Mouse (Mus musculus) lung, embryonic 14.5 days (tissue): ENCODE measurements around the gene Arid1a. TPM values are rescaled to one million over a fixed set of nuclear protein-coding genes. Genes with fewer than 3 reads are reported as not detected.
A peak's percentile ranks its signal among the peaks of the same experiment; 100 is the strongest.
"Not testable (repeated sequence)": the region's sequence is repeated elsewhere in the genome, so short reads cannot be mapped to it uniquely, and the experiment has no call there.

Experiments
- ATAC-seq: fragments of 200-750 bp; cut with Nextera tagmentation; 2 replicates; pipeline ENCODE4 v1.8.0; 2017; ENCODE audit warnings: mild to moderate bottlenecking, moderate TSS enrichment, moderate library complexity; ENCODE audit not compliant: insufficient read depth
- DNase-seq: peaks from one replicate; pipeline ENCODE4 v3.0.0-alpha.2; 2015
- H3K27ac ChIP-seq: fragments of 300-500 bp; sonication (generic); 2 replicates; pipeline ENCODE4 v1.5.1; 2014; ENCODE audit warnings: low read depth, mild to moderate bottlenecking, moderate library complexity
- H3K27me3 ChIP-seq: fragments of 300-500 bp; sonication (generic); 2 replicates; pipeline ENCODE4 v1.6.1; 2014; ENCODE audit warnings: low read length, control low read depth; ENCODE audit not compliant: insufficient read depth
- H3K36me3 ChIP-seq: fragments of 300-500 bp; sonication (generic); 2 replicates; pipeline ENCODE4 v1.6.1; 2014; ENCODE audit warnings: control low read depth; ENCODE audit not compliant: insufficient read depth
- H3K4me1 ChIP-seq: fragments of 300-500 bp; sonication (generic); 2 replicates; pipeline ENCODE4 v1.6.1; 2014; ENCODE audit warnings: antibody characterized with exemption, control low read depth; ENCODE audit not compliant: insufficient read depth
- H3K4me2 ChIP-seq: fragments of 300-500 bp; sonication (generic); 2 replicates; pipeline ENCODE4 v1.6.1; 2014; ENCODE audit warnings: mild to moderate bottlenecking
- H3K4me3 ChIP-seq: fragments of 300-500 bp; sonication (generic); 2 replicates; pipeline ENCODE4 v1.5.1; 2014; ENCODE audit warnings: low read depth, low read length
- H3K9ac ChIP-seq: fragments of 300-500 bp; sonication (generic); 2 replicates; pipeline ENCODE4 v1.6.1; 2014
- H3K9me3 ChIP-seq: fragments of 300-500 bp; sonication (generic); 2 replicates; pipeline ENCODE4 v1.6.1; 2016; ENCODE audit warnings: low read depth, low read length, control low read depth
- CTCF ChIP-seq: IDR thresholded peaks from 2 replicates; pipeline ENCODE4 v1.5.1; 2016; ENCODE audit warnings: antibody characterized with exemption, low read depth
- WGBS: fragments of 180-500 bp; shearing (Covaris S2); extraction: QIAGEN DNeasy Blood & Tissue Kit; methylation state at CpG from one replicate; pipeline ENCODE4 v1.1.7; 2014; 5-methylcytosine and 5-hydroxymethylcytosine counted together
- polyA plus RNA-seq: library from polyadenylated mRNA; unstranded; fragments of >200 nt; fragmentation: Nextera tagmentation; extraction: Ambion mirVana; gene quantifications from 2 replicates; pipeline ENCODE4 v1.2.1, GENCODE M21; 2014

Gene Arid1a
- polyA plus RNA-seq, 1 experiment from 2014 or later, result 44.7 TPM

- H3K36me3 ChIP-seq, result no peaks in the 10 kb centered on the region
- ATAC-seq (no peak), DNase-seq (no peak)
- peak overlapping the region; percentile 8; the same call in 1 of the 2 replicates for H3K9ac ChIP-seq
- H3K4me1 ChIP-seq, result 0 out of 2 replicates have a peak, but pooled peaks cover 3% of the 10 kb centered on the region
- no peak overlapping the region for H3K4me2 ChIP-seq
- no peaks in the 10 kb centered on the region for H3K9me3 ChIP-seq
- H3K27me3 ChIP-seq, result no peaks in the 10 kb centered on the region
- TF ChIP-seq CTCF, result no peak
- no peak overlapping the region for H3K27ac ChIP-seq
- 45% methylated on average over 4 of the region's 4 CpGs for WGBS
- H3K4me3 ChIP-seq, result no peak overlapping the region
Measured at GRCm38 (mm10) chr4:133651986-133652385, 104.6 kb downstream of the Arid1a start.

- no peaks in the 10 kb centered on the region for H3K9me3 ChIP-seq
- 0 out of 2 replicates have a peak, but pooled peaks cover 3% of the 10 kb centered on the region for H3K4me1 ChIP-seq
- ATAC-seq, result no peak
- WGBS, result 27% methylated on average over 10 of the region's 10 CpGs
- no peaks in the 10 kb centered on the region for H3K36me3 ChIP-seq
- DNase-seq, result no peak
- peak overlapping the region; percentile 8; the same call in 1 of the 2 replicates for H3K9ac ChIP-seq
- no peaks in the 10 kb centered on the region for H3K27me3 ChIP-seq
- no peak overlapping the region for H3K4me3 ChIP-seq
- no peak for TF ChIP-seq CTCF
- no peak overlapping the region for H3K27ac ChIP-seq
- H3K4me2 ChIP-seq, result no peak overlapping the region
Measured at GRCm38 (mm10) chr4:133651445-133651844, 105.1 kb downstream of the Arid1a start.

- no peaks in the 10 kb centered on the region for H3K9me3 ChIP-seq
- peak; percentile 85 for TF ChIP-seq CTCF
- DNase-seq (peak; percentile 89), ATAC-seq (peak; percentile 69; the same call in 1 of the 2 replicates)
- H3K36me3 ChIP-seq, result no peaks in the 10 kb centered on the region
- peak within 1 kb of the TSS; percentile 14 for H3K4me3 ChIP-seq
- no peak within 1 kb of the TSS for H3K9ac ChIP-seq
- peak within 1 kb of the TSS; percentile 41 for H3K4me2 ChIP-seq
- WGBS, result 33% methylated on average over 7 of the region's 7 CpGs
- H3K27me3 ChIP-seq, result no peaks in the 10 kb centered on the region
- 0 out of 2 replicates have a peak, but pooled peaks cover 3% of the 10 kb centered on the region for H3K4me1 ChIP-seq
- no peak within 1 kb of the TSS for H3K27ac ChIP-seq
Measured at GRCm38 (mm10) chr4:133649989-133650699, 106.4 kb downstream of the Arid1a start, which contains the start of gene Zdhhc18. Zdhhc18 (minus strand) TSS chr4:133650154.

GRCm38 (mm10) chr4:133649464-133649863 lies 107.1 kb downstream of the Arid1a start:
- H3K4me3 ChIP-seq, H3K36me3 ChIP-seq, H3K9me3 ChIP-seq, H3K9ac ChIP-seq, ATAC-seq, H3K4me1 ChIP-seq, H3K27ac ChIP-seq, DNase-seq, H3K27me3 ChIP-seq: not testable (repeated sequence)
- 81% methylated on average over 5 of the region's 5 CpGs for WGBS
- peak overlapping the region; percentile 41 for H3K4me2 ChIP-seq

GRCm38 (mm10) chr4:133645680-133646079 lies 110.9 kb downstream of the Arid1a start:
- H3K9me3 ChIP-seq, result peaks cover 8% of the 10 kb centered on the region; the same call in 1 of the 2 replicates
- 35% methylated on average over 21 of the region's 21 CpGs for WGBS

GRCm38 (mm10) chr4:133645195-133645594 lies 111.4 kb downstream of the Arid1a start:
- H3K4me3 ChIP-seq, result no peak overlapping the region
- H3K27ac ChIP-seq, result no peak overlapping the region
- no peak for DNase-seq
- TF ChIP-seq CTCF, result peak; percentile 32
- no peak overlapping the region for H3K4me2 ChIP-seq
- no peaks in the 10 kb centered on the region for H3K36me3 ChIP-seq
- H3K9me3 ChIP-seq, result peaks cover 8% of the 10 kb centered on the region; the same call in 1 of the 2 replicates
- H3K27me3 ChIP-seq, result no peaks in the 10 kb centered on the region
- ATAC-seq, result no peak
- WGBS, result 88% methylated on average over 3 of the region's 3 CpGs
- no peaks in the 10 kb centered on the region for H3K4me1 ChIP-seq
- no peak overlapping the region for H3K9ac ChIP-seq

More at GRCm38 (mm10) chr4:133645680-133646079, 110.9 kb downstream of the Arid1a start:
- Histone ChIP-seq H3K4me2 (peak overlapping the region; percentile 24; the same call in 1 of the 2 replicates), H3K27me3 (no peaks in the 10 kb centered on the region), H3K4me3 (no peak overlapping the region), H3K36me3 (no peaks in the 10 kb centered on the region), H3K4me1 (no peaks in the 10 kb centered on the region), H3K9ac (no peak overlapping the region), H3K27ac (no peak overlapping the region)
- no peak for DNase-seq
- TF ChIP-seq CTCF, result no peak
- no peak for ATAC-seq

- Histone ChIP-seq H3K27ac (no peak overlapping the region), H3K36me3 (no peaks in the 10 kb centered on the region), H3K4me2 (no peak overlapping the region), H3K4me3 (no peak overlapping the region), H3K4me1 (no peaks in the 10 kb centered on the region), H3K27me3 (no peaks in the 10 kb centered on the region), H3K9me3 (no peaks in the 10 kb centered on the region), H3K9ac (peak overlapping the region; percentile 87; the same call in 1 of the 2 replicates)
- ATAC-seq (no peak), DNase-seq (no peak)
- WGBS, result 80% methylated on average over 5 of the region's 5 CpGs
- no peak for TF ChIP-seq CTCF
Measured at GRCm38 (mm10) chr4:133634043-133634410, 122.5 kb downstream of the Arid1a start.
